Mouse (Mus musculus) embryonic facial prominence, embryonic 13.5 days (tissue): ENCODE measurements around the gene Cacng7. TPM values are rescaled to one million over a fixed set of nuclear protein-coding genes. Genes with fewer than 3 reads are reported as not detected.
A peak's percentile ranks its signal among the peaks of the same experiment; 100 is the strongest.
"Not testable (repeated sequence)": the region's sequence is repeated elsewhere in the genome, so short reads cannot be mapped to it uniquely, and the experiment has no call there.

Source experiments
- ATAC-seq: fragments of 200-750 bp; cut with Nextera tagmentation; 2 replicates; pipeline ENCODE4 v1.8.0; 2017; ENCODE audit warnings: low read depth; ENCODE audit not compliant: insufficient number of reproducible peaks, insufficient read depth, low FRiP score, low TSS enrichment
- H3K27ac ChIP-seq: fragments of 300-500 bp; sonication (generic); 2 replicates; pipeline ENCODE4 v1.5.1; 2015; ENCODE audit warnings: moderate library complexity, mild to moderate bottlenecking, inconsistent platforms
- H3K27me3 ChIP-seq: fragments of 300-500 bp; sonication (generic); 2 replicates; pipeline ENCODE4 v1.6.1; 2015; ENCODE audit warnings: mild to moderate bottlenecking, inconsistent platforms
- H3K36me3 ChIP-seq: fragments of 300-500 bp; sonication (generic); 2 replicates; pipeline ENCODE4 v1.6.1; 2015; ENCODE audit warnings: mild to moderate bottlenecking, inconsistent platforms
- H3K4me1 ChIP-seq: fragments of 300-500 bp; sonication (generic); 2 replicates; pipeline ENCODE4 v1.6.1; 2015; ENCODE audit warnings: inconsistent platforms
- H3K4me2 ChIP-seq: fragments of 300-500 bp; sonication (generic); 2 replicates; pipeline ENCODE4 v1.6.1; 2015; ENCODE audit warnings: moderate library complexity, mild to moderate bottlenecking, inconsistent platforms
- H3K4me3 ChIP-seq: fragments of 300-500 bp; sonication (generic); 2 replicates; pipeline ENCODE4 v1.5.1; 2015; ENCODE audit warnings: mild to moderate bottlenecking, inconsistent platforms
- H3K9ac ChIP-seq: fragments of 300-500 bp; sonication (generic); 2 replicates; pipeline ENCODE4 v1.6.1; 2015; ENCODE audit warnings: mild to moderate bottlenecking, inconsistent platforms
- H3K9me3 ChIP-seq: fragments of 300-500 bp; sonication (generic); 2 replicates; pipeline ENCODE4 v1.6.1; 2016; ENCODE audit warnings: inconsistent platforms
- WGBS: fragments of 180-500 bp; shearing (Covaris S2); methylation state at CpG from one replicate; pipeline ENCODE4 v1.1.7; 2015; ENCODE audit warnings: mixed read lengths; 5-methylcytosine and 5-hydroxymethylcytosine counted together
- microRNA-seq: library from miRNA; unstranded; fragments of <30 nt; microRNA quantifications from one replicate; pipeline ENCODE4, GENCODE M21; 2016
- polyA plus RNA-seq: library from polyadenylated mRNA; unstranded; fragments of >200 nt; fragmentation: Nextera tagmentation; extraction: Ambion mirVana; gene quantifications from 2 replicates; pipeline ENCODE4 v1.2.1, GENCODE M21; 2015

Cacng7 gene
- polyA plus RNA-seq, 1 experiment from 2014 or later: 3.3 TPM

DNA sequence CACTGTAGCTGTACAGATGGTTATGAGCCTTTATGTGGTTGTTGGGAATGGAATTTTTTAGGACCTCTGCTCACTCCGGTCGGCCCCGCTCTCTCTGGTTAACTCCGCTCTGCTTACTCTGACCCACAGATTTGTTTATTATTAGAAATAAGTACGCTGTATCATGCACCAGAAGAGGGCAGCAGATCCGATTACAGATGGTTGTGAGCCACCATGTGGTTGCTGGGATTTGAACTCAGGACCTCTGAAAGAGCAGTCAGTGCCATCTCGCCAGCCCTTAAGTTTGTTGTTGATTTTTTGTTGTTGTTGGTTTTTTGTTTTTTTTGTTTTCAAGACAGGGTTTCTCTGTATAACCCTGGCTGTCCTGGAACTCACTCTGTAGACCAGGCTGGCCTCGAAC, 65.6 kb downstream of the Cacng7 start:
- peaks cover 23% of the 10 kb centered on the region for H3K36me3 ChIP-seq
- 92% methylated on average over 8 of the region's 8 CpGs for WGBS
- H3K9ac ChIP-seq, H3K4me2 ChIP-seq, H3K27ac ChIP-seq, H3K9me3 ChIP-seq, H3K4me3 ChIP-seq, ATAC-seq, H3K27me3 ChIP-seq, H3K4me1 ChIP-seq: not testable (repeated sequence)

DNA sequence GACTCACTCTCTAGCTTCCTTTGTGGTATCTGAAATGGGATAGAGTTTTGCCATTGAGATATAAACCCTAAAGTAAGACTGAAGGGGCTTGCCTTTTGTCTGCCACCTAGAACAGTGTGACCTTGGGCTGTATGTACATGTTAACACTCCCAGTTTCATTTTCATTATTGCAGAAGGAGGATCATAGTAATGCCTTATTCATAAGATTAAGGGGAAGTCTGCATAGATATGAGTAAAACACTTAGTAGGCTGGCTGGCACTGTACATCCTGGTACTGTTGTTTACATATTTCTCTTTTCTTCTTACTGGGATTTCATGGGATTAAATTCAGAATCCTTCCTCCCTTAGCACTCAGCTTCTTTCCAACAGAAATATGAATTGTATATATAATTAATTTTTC, 67.2 kb downstream of the Cacng7 start:
- H3K4me1 ChIP-seq: peaks cover 4% of the 10 kb centered on the region; the same call in 1 of the 2 replicates
- no peaks in the 10 kb centered on the region for H3K27me3 ChIP-seq
- no peak overlapping the region for H3K4me2 ChIP-seq
- no peak overlapping the region for H3K27ac ChIP-seq
- no peak overlapping the region for H3K9ac ChIP-seq
- ATAC-seq: no peak
- H3K9me3 ChIP-seq: no peaks in the 10 kb centered on the region
- H3K36me3 ChIP-seq: peaks cover 11% of the 10 kb centered on the region
- no peak overlapping the region for H3K4me3 ChIP-seq

DNA sequence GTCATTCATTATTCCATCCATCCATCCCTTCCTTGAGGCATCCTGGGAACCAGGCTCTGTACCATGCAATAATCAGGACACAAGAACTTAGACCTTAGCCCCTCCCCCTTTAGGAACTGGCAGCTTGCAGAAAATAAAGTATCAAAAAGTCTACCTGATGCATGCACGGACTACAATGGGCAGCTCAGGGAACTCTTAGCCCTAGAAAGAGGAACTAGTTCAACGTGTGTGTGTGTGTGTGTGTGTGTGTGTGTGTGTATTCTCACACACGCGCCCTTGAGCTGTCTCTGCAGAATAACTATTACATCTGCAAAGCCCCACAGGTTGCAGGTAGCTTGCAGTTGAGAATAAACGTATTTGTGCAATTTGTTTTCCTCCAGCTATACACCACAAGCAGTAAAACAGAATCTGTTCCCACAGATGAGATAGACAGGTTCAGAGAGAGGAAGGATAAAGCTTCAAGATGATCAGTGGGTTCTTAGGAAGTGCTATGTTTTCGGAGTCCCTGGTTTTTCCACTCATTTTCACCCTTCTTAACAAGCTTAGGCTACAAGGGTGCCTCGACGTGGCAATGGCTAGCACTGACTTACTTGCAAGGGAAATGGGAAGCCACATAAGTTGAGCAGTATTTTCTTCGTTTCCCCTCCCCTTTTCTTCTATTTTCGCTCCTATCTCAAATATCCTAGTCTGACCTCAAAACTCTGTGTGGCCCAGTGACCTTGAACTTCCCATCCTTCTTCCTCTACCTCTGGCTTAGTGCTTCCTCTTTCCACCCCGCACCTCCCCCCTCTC, 77.2 kb downstream of the Cacng7 start:
- Histone ChIP-seq H3K9me3 (no peaks in the 10 kb centered on the region), H3K4me3 (no peak overlapping the region), H3K9ac (no peak overlapping the region), H3K4me2 (no peak overlapping the region), H3K36me3 (no peaks in the 10 kb centered on the region), H3K4me1 (peaks cover 13% of the 10 kb centered on the region), H3K27me3 (peaks cover 47% of the 10 kb centered on the region), H3K27ac (no peak overlapping the region)
- WGBS: 63% methylated on average over 11 of the region's 11 CpGs
- no peak for ATAC-seq

DNA sequence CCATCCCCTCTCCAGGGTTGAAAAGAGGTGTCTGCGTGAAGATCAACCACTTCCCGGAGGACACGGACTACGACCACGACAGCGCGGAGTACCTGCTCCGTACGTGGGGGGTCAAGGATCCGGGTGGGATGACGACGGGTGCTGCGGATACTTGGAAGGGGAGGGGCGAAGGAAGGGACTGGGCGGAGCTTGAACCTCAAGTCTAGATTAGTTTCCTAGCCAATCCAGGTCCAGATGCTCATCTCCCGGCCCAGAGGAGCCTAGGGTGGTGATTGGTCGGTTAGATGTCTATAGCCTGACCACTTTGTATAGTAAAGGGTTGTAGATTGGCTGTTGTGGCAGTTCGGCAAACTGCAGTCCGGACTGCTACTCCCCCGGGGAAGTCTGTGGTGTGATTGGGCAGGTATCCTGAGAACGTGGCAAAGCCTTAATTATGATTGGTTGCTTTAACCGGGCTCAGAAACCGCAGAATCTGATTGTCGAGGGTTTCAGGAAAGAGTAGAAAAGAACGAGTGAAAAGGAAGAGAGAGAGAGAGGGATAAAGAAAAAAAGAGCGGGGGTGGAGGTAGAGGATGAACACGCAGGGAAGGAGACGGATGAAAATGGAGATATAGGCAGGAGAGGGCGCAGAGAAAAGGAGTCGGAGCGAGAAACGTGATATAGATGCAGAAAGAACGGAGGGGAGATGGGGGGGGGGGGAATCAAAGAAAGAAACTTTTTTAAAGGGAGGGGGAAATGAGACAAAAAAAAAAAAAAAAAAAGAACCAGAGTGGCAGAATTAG, 78.6 kb downstream of the Cacng7 start:
- Histone ChIP-seq H3K4me3 (peak overlapping the region; percentile 46), H3K27ac (no peak overlapping the region), H3K36me3 (no peaks in the 10 kb centered on the region), H3K27me3 (peaks cover 61% of the 10 kb centered on the region), H3K9me3 (no peaks in the 10 kb centered on the region), H3K4me1 (peaks cover 15% of the 10 kb centered on the region), H3K9ac (peak overlapping the region; percentile 52; the same call in 1 of the 2 replicates), H3K4me2 (peak overlapping the region; percentile 76)
- ATAC-seq: peak; percentile 88
- WGBS: under 1% methylated on average over 33 of the region's 33 CpGs

DNA sequence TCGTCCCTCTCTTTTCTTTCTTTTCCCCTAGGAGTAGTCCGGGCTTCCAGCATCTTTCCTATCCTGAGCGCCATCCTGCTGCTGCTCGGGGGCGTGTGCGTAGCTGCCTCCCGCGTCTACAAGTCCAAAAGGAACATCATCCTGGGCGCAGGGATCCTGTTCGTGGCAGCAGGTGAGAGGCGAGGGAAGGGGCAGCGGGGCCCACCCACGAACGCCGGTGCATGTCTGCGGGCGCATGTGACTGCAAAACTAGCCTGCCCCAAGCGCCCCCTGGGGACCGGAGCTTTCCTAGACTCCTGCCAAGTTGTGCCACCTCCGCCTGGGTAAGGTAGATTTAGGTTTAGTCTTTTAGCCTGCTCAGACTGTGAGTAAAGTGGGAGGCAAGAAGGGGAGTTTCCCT, 79.3 kb downstream of the Cacng7 start:
- peak overlapping the region; percentile 76 for H3K4me2 ChIP-seq
- peaks cover 15% of the 10 kb centered on the region for H3K4me1 ChIP-seq
- H3K27me3 ChIP-seq: peaks cover 68% of the 10 kb centered on the region
- H3K4me3 ChIP-seq: peak overlapping the region; percentile 46
- H3K36me3 ChIP-seq: no peaks in the 10 kb centered on the region
- H3K27ac ChIP-seq: no peak overlapping the region
- no peak for ATAC-seq
- WGBS: 2% methylated on average over 20 of the region's 20 CpGs
- no peaks in the 10 kb centered on the region for H3K9me3 ChIP-seq
- H3K9ac ChIP-seq: peak overlapping the region; percentile 52; the same call in 1 of the 2 replicates

DNA sequence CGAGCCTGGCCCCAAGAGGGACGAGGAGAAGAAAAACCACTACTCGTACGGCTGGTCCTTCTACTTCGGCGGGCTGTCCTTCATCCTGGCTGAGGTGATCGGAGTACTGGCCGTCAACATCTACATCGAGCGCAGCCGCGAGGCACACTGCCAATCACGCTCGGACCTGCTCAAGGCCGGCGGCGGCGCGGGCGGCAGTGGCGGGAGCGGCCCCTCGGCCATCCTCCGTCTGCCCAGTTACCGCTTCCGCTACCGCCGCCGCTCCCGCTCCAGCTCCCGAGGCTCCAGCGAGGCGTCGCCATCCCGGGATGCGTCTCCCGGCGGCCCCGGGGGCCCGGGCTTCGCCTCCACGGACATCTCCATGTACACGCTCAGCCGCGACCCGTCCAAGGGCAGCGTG, 82.1 kb downstream of the Cacng7 start:
- Histone ChIP-seq H3K36me3 (no peaks in the 10 kb centered on the region), H3K9ac (peak overlapping the region; percentile 70), H3K27me3 (peaks cover 92% of the 10 kb centered on the region), H3K4me1 (peaks cover 15% of the 10 kb centered on the region), H3K4me2 (peak overlapping the region; percentile 98), H3K4me3 (peak overlapping the region; percentile 59), H3K9me3 (no peaks in the 10 kb centered on the region), H3K27ac (no peak overlapping the region)
- WGBS: under 1% methylated on average over 47 of the region's 47 CpGs
- ATAC-seq: no peak

DNA sequence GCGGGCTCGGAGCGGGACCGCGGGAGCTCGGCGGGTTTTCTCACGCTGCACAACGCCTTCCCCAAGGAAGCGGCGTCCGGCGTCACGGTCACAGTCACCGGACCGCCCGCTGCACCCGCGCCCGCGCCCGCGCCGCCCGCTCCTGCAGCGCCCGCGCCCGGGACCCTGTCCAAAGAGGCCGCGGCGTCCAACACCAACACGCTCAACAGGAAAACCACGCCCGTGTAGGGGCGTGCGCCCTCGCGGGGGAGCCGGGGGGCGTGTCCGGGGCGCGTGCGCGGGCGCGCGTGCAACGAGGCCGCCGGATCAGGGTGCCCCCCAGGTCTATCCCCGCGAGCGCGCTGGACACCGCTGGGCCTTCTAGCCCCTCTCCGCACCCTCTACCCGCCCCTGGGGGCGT, 82.6 kb downstream of the Cacng7 start:
- Histone ChIP-seq H3K4me1 (peaks cover 15% of the 10 kb centered on the region), H3K4me3 (peak overlapping the region; percentile 59), H3K36me3 (no peaks in the 10 kb centered on the region), H3K4me2 (peak overlapping the region; percentile 98), H3K9me3 (no peaks in the 10 kb centered on the region), H3K9ac (peak overlapping the region; percentile 70), H3K27ac (no peak overlapping the region), H3K27me3 (peaks cover 92% of the 10 kb centered on the region)
- WGBS: 1% methylated on average over 28 of the region's 60 CpGs
- ATAC-seq: peak; percentile 40; the same call in 1 of the 2 replicates

Small RNA genes lying within 50 kb of the gene (microRNA-seq; reads per million reads assigned to microRNA genes)
- 18.5 reads per million, percentile 34 among the genes with 10 or more reads in this experiment for gene Gm23450

Other genes starting within 250 kb of the Cacng7 start
- 0.07 and 0.35 TPM in 2 replicates for gene AU018091, start 163.8 kb upstream of the Cacng7 start, polyA plus RNA-seq
- not detected in 2 replicates for gene Nlrp12, start 83.2 kb upstream of the Cacng7 start, polyA plus RNA-seq
- gene Myadm, start 43.9 kb upstream of the Cacng7 start, polyA plus RNA-seq: 43.3 and 44.7 TPM in 2 replicates
- gene Prkcg, start 43.8 kb upstream of the Cacng7 start, polyA plus RNA-seq: 0.17 TPM in 1 of 2 replicates, not detected in the other
- gene Cacng8, start 57.7 kb downstream of the Cacng7 start, polyA plus RNA-seq: 5.5 and 7.5 TPM in 2 replicates
- gene Cacng6, start 91.2 kb downstream of the Cacng7 start, polyA plus RNA-seq: 0.46 and 0.67 TPM in 2 replicates
- not detected in 2 replicates for gene Tarm1, start 169.7 kb downstream of the Cacng7 start, polyA plus RNA-seq